Mouse (Mus musculus) CH12.LX (cell line): ENCODE results near the gene Baz2b.

Experiments
- CHD1 ChIP-seq: IDR thresholded peaks from 2 replicates; pipeline ENCODE4 v1.6.1; 2012; ENCODE audit warnings: low read depth, low read length, improper control_type of control experiment, inconsistent platforms
- EP300 ChIP-seq: IDR thresholded peaks from 2 replicates; pipeline ENCODE4 v1.6.1; 2011; ENCODE audit warnings: low read length, improper control_type of control experiment
- POLR2A ChIP-seq: IDR thresholded peaks from 2 replicates; pipeline ENCODE4 v1.6.1; 2011; ENCODE audit warnings: low read depth, mild to moderate bottlenecking, improper control_type of control experiment, low read length
- TBP ChIP-seq: conservative IDR thresholded peaks from 2 replicates; pipeline ENCODE4 v1.6.1; 2011; ENCODE audit warnings: low read depth, low read length, improper control_type of control experiment

DNA sequence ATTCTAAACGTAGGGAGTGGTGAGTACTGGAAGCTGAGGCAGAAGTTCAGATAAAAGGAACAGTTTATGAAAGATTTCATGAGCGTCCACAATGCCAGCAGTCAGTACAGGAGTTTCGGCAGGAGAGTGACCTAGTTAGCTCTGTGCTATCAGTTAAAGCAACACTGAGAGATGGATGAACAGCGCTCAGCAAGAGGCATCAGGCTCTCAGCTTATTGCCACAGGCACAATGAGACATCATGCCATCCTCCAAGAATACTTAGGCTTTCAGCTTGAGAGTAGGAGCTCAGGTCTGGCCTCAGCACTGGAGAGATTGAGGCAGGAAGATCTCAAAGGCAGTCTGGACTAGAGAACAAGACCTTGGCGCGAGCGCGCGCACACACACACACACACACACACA, 160.3 kb downstream of the Baz2b start:
- no peak for TF ChIP-seq CHD1
- TF ChIP-seq EP300, result no peak
- no peak for TF ChIP-seq POLR2A
- TF ChIP-seq TBP, result no peak
